Mouse (Mus musculus) colon, adult 2 months (tissue): ENCODE measurements around the gene Kcng1. TPM values are rescaled to one million over a fixed set of nuclear protein-coding genes. Genes with fewer than 3 reads are reported as not detected.

Experiments
- polyA plus RNA-seq: library from polyadenylated mRNA; depleted of rRNA; stranded (reverse); fragments of >200 nt; gene quantifications from 2 replicates; pipeline ENCODE4 v1.2.3, GENCODE M21; 2012; rRNA removed

Gene Kcng1
- 0.47 and 1.1 TPM in 2 replicates for polyA plus RNA-seq

DNA sequence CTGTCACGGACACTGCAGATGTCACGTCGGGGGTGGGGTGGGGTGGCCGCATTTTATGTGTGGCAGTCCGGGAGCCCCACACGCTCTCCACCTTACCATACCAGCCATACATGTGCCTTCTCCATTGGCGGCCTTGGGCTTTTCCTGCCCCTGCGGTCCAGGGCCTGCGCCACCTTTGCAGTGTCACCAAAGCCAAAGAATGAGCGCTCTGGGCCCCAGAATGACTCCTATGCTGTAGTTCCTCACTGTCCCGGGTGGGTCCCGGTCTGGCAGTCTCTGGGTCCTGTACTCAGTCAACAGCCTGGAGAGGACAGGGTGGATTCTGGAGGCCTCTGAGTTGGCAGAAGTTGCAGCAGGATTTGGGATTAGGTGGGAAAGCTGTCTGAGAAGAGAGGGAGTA is at the start of gene Kcng1:
Gene Kcng1, minus strand, starts transcription at position 155 of the 400 bp plus-strand sequence.

GRCm38 (mm10) chr2:168230026-168230728 is 51.4 kb downstream of the Kcng1 start, which contains the start of the genes Gm20716, Dpm1 and Mocs3:
Gm20716 (minus strand) TSS chr2:168230364.
Dpm1 (minus strand) TSS chr2:168230591.
Mocs3 (plus strand) TSS chr2:168230622.

Other genes with a start within 250 kb of the Kcng1 start
- gene Pard6b, start 200.7 kb downstream of the Kcng1 start, polyA plus RNA-seq: 20.7 and 22.4 TPM in 2 replicates
- gene Adnp, start 74.6 kb downstream of the Kcng1 start, polyA plus RNA-seq: 11.9 and 14.2 TPM in 2 replicates
- 0.39 TPM in 1 of 2 replicates, not detected in the other for gene Gm20716, start 51.4 kb downstream of the Kcng1 start, polyA plus RNA-seq
- 18.5 and 25.2 TPM in 2 replicates for gene Dpm1, start 51.1 kb downstream of the Kcng1 start, polyA plus RNA-seq
- 41.5 and 41.8 TPM in 2 replicates for gene Mocs3, start 51.1 kb downstream of the Kcng1 start, polyA plus RNA-seq